Mouse (Mus musculus) heart, postnatal 14 days (tissue): ENCODE measurements around the gene Phf2. TPM values are rescaled to one million over a fixed set of nuclear protein-coding genes. Genes with fewer than 3 reads are reported as not detected.
"Not testable (repeated sequence)": the region's sequence is repeated elsewhere in the genome, so short reads cannot be mapped to it uniquely, and the experiment has no call there.

ENCODE experiments used
- DNase-seq, 2 experiments: peaks; one replicate each; pipeline ENCODE4 v3.0.0; 2021 to 2022
- intact Hi-C: fragments of 180-260 bp; cut with DNase I; formaldehyde crosslinking; loops from one replicate; pipeline ENCODE4 v1.15.1; 2025
- total RNA-seq, 2 experiments: library from RNA; stranded (reverse); gene quantifications; 2 replicates each; pipeline ENCODE4 v1.2.3; 2021

Phf2 gene
- total RNA-seq, 2 experiments from 2014 or later: 27.0 to 30.1 TPM

GRCm38 (mm10) chr13:48814406-48814805 is 56.5 kb downstream of the Phf2 start:
- DNase-seq: no peak
- intact Hi-C loops: no loop called here

- intact Hi-C loops: no loop called here
- DNase-seq: no peak
Measured at GRCm38 (mm10) chr13:48810991-48811390, 59.9 kb downstream of the Phf2 start.

- intact Hi-C loops: no loop called here
- no peak for DNase-seq
Measured at GRCm38 (mm10) chr13:48810274-48810823, 60.6 kb downstream of the Phf2 start.

- not testable (repeated sequence) for DNase-seq
- intact Hi-C loops: loop anchor here (10.0 kb wide), 1 partner anchor 285 kb away; no protein-coding TSS in a partner anchor
Measured at GRCm38 (mm10) chr13:48809668-48810067, 61.3 kb downstream of the Phf2 start.

GRCm38 (mm10) chr13:48807481-48808031 is 63.4 kb downstream of the Phf2 start:
- peak; percentile 60 to 68 for DNase-seq
- intact Hi-C loops: loop anchor here (10.0 kb wide), 1 partner anchor 283 kb away; no protein-coding TSS in a partner anchor

- intact Hi-C loops: loop anchor here (10.0 kb wide), 1 partner anchor 277 kb away; no protein-coding TSS in a partner anchor
- no peak for DNase-seq
Measured at GRCm38 (mm10) chr13:48802181-48802580, 68.7 kb downstream of the Phf2 start.

- intact Hi-C loops: loop anchor here (1.0 to 10.0 kb wide), 2 partner anchors 146 to 276 kb away; no protein-coding TSS in a partner anchor
- peak; percentile 74 to 85 for DNase-seq
Measured at GRCm38 (mm10) chr13:48800850-48801546, 69.9 kb downstream of the Phf2 start.

- DNase-seq: peak in 1 of 2 experiments; percentile 31
- intact Hi-C loops: no loop called here
Measured at GRCm38 (mm10) chr13:48798256-48798771, 72.6 kb downstream of the Phf2 start.

GRCm38 (mm10) chr13:48796906-48797305 is 74.0 kb downstream of the Phf2 start:
- DNase-seq: no peak

GRCm38 (mm10) chr13:48795711-48796110 is 75.2 kb downstream of the Phf2 start:
- intact Hi-C loops: no loop called here
- DNase-seq: no peak

More at GRCm38 (mm10) chr13:48796906-48797305, 74.0 kb downstream of the Phf2 start:
- intact Hi-C loops: no loop called here

- intact Hi-C loops: no loop called here
- no peak for DNase-seq
Measured at GRCm38 (mm10) chr13:48784594-48785298, 86.2 kb downstream of the Phf2 start.

- intact Hi-C loops: no loop called here
- DNase-seq: no peak
Measured at GRCm38 (mm10) chr13:48784151-48784550, 86.8 kb downstream of the Phf2 start.

GRCm38 (mm10) chr13:48782727-48783725 is 87.9 kb downstream of the Phf2 start:
- peak in 1 of 2 experiments; percentile 30 for DNase-seq
- intact Hi-C loops: no loop called here

- intact Hi-C loops: no loop called here
- DNase-seq: no peak
Measured at GRCm38 (mm10) chr13:48780345-48781010, 90.4 kb downstream of the Phf2 start.

- DNase-seq: no peak
- intact Hi-C loops: no loop called here
Measured at GRCm38 (mm10) chr13:48779592-48780344, 91.2 kb downstream of the Phf2 start.

- intact Hi-C loops: no loop called here
- DNase-seq: no peak
Measured at GRCm38 (mm10) chr13:48778138-48778537, 92.8 kb downstream of the Phf2 start.

GRCm38 (mm10) chr13:48774506-48774905 is 96.4 kb downstream of the Phf2 start:
- DNase-seq: no peak
- intact Hi-C loops: no loop called here

GRCm38 (mm10) chr13:48768109-48768508 is 102.8 kb downstream of the Phf2 start:
- DNase-seq: no peak
- intact Hi-C loops: no loop called here
